Mouse (Mus musculus) brown adipose tissue, adult 24 weeks (tissue): ENCODE measurements around the gene Acot9. TPM values are rescaled to one million over a fixed set of nuclear protein-coding genes. Genes with fewer than 3 reads are reported as not detected.
A peak's percentile ranks its signal among the peaks of the same experiment; 100 is the strongest.

Source experiments
- H3K27ac ChIP-seq: fragments of 200-500 bp; replicated peaks from 2 replicates; pipeline ENCODE4 v1.5.1; 2012; ENCODE audit warnings: low read depth, mild to moderate bottlenecking, low read length
- H3K4me1 ChIP-seq: fragments of 200-500 bp; 2 replicates; pipeline ENCODE4 v1.6.1; 2012; ENCODE audit warnings: low read length, mixed read lengths; ENCODE audit not compliant: control insufficient read depth, insufficient read depth, insufficient read length
- H3K4me3 ChIP-seq: fragments of 200-500 bp; 2 replicates; pipeline ENCODE4 v1.5.1; 2012; ENCODE audit warnings: low read depth, mild to moderate bottlenecking, low read length, moderate library complexity; ENCODE audit not compliant: insufficient read depth
- polyA plus RNA-seq: library from polyadenylated mRNA; stranded (reverse); fragments of >200 nt; gene quantifications from 2 replicates; pipeline ENCODE4 v1.2.4, GENCODE M21; 2012; ENCODE audit not compliant: missing spikeins, insufficient read depth, insufficient read length

Acot9 gene
- polyA plus RNA-seq = 68.1 and 81.0 TPM in 2 replicates

- H3K4me3 ChIP-seq = peak within 1 kb of the TSS; percentile 99
- peak within 1 kb of the TSS; percentile 100 for H3K27ac ChIP-seq
- peaks cover 3% of the 10 kb centered on the region for H3K4me1 ChIP-seq
Observed at GRCm38 (mm10) chrX:155262235-155262914, at the start of gene Acot9. Acot9 (plus strand) TSS chrX:155262443.

DNA sequence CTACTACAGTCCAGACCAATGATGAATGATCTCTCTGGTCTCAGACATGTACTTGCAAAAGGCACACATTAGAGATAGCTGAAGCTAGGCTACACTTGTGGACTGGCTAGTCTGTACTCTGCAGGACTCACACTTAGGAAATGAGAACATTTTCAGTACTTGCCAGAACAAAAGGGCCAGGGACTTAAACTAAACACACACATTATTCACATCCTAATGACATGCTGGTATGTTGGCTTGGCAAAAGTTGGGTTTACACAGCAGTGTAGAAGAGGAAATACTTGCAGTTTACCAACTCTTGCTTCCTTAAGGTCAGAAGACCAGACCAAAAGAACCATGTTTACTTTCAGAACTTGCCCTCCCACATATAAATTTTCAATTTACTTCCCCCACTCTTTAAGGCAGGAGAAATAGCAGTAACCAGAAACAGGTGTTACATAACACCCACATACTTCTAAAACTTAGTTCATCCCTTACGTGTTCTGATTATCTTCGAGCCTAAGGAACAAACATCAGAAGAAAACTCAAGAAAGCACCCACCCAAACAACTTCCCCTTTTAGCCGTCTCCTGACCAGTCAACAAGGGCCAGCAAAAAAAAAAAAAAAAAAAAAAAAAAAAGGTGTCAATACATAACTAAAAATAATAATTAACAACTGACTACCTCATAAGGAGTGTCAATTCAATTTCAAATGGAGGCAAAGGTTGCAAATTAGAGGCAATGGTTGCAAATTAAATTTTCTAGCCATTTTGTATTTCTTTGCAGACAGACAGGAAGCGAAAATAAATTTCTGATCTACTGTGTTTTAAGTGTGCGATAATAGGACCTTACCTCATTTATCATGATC lies 47.7 kb upstream of the Acot9 start:
- 0 out of 2 replicates have a peak overlapping the region, but pooled peaks have one; percentile 28 for H3K27ac ChIP-seq
- peak overlapping the region; percentile 44 for H3K4me3 ChIP-seq
- no peaks in the 10 kb centered on the region for H3K4me1 ChIP-seq

DNA sequence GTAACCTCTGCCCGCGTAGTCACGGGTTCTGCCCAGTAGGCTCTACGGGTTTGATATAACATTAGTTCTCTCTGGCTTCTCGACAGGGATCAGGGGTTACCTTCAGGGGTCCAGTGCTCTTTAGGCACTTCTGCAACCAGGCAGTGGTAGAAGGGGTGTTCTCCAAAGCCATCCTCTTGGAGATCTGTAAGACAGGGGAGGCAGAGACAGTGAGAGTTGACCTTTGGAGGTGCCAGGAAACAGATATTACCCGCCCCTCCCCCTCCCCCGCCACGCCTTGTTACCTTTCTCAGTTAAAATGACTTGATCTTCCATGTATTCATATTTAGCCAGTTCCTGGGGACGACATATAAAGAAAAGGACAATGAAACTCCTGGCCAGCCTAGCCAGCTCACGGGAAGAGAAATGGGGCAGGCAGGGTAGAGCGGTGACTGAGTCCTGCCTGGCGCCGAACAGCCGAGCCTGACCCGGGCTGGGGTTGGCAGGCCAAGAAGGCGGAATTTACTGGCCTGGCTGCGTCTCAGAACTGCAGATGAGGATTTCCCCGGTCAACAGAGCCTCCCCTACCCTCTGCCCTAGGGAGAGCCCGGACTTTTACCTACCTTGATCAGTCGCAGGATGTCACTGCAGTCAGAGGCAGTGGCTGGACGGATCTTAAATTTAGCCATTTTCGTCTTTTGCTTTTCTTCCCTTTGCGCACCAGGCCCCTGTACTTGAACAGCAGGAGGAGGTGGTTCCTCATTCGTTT lies 46.6 kb upstream of the Acot9 start:
- H3K4me1 ChIP-seq = no peaks in the 10 kb centered on the region
- peak overlapping the region; percentile 90 for H3K4me3 ChIP-seq
- peak overlapping the region; percentile 96 for H3K27ac ChIP-seq

DNA sequence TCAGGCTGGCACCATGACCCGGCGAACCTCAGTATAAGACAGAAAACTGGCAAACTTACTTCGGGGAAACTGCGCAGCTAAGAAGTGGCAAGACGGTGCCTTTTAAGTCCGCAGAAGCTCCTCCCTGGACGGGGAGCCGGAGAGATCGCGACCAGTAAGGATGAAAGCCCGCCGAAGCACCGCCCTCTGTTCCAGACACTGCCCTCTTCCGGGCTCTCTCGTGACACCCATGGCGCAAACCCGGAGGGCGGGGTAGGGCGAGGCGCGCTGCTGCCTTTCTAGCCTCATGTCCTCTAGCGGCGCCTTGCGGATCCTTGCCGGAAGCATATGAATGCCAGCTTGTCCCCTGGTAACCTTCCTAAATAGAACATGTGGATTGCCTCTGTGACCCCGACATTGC lies 46.0 kb upstream of the Acot9 start, which contains the start of gene Sat1:
TSS of gene Sat1 (minus strand) at position 179 of the 400 bp plus-strand sequence.
- Histone ChIP-seq H3K4me3 (peak within 1 kb of the TSS; percentile 90), H3K4me1 (no peaks in the 10 kb centered on the region), H3K27ac (peak within 1 kb of the TSS; percentile 96)

DNA sequence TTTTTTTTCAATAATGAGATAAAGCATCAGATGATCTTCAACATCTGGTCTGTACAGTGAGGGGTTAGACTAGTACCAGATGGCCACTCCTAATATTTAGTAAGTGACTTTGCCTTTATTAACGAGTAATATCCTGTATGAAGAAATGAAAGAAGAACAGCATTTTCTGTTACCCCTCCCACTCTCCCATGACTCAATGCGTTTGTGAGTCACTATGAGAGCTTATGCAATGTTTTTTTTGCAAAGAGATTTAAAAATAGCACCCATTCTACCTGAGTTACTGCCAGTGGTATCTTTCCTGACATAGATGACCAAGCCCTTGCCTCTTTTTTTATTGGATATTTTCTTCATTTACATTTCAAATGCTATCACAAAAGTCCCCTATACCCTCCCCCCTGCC lies 44.0 kb upstream of the Acot9 start:
- no peaks in the 10 kb centered on the region for H3K4me1 ChIP-seq
- no peak overlapping the region for H3K4me3 ChIP-seq
- no peak overlapping the region for H3K27ac ChIP-seq

- no peak overlapping the region for H3K4me3 ChIP-seq
- no peak overlapping the region for H3K27ac ChIP-seq
- no peaks in the 10 kb centered on the region for H3K4me1 ChIP-seq
Observed at GRCm38 (mm10) chrX:155256856-155257255, 5.4 kb upstream of the Acot9 start.

GRCm38 (mm10) chrX:155262915-155263252 lies 641 bp downstream of the Acot9 start:
- Histone ChIP-seq H3K4me1 (peaks cover 3% of the 10 kb centered on the region), H3K4me3 (peak overlapping the region; percentile 99), H3K27ac (peak overlapping the region; percentile 100)

- no peak overlapping the region for H3K4me3 ChIP-seq
- no peaks in the 10 kb centered on the region for H3K4me1 ChIP-seq
- no peak overlapping the region for H3K27ac ChIP-seq
Observed at GRCm38 (mm10) chrX:155278483-155278882, 16.2 kb downstream of the Acot9 start.

- H3K4me3 ChIP-seq = no peak overlapping the region
- no peak overlapping the region for H3K27ac ChIP-seq
- H3K4me1 ChIP-seq = no peaks in the 10 kb centered on the region
Observed at GRCm38 (mm10) chrX:155280427-155281044, 18.3 kb downstream of the Acot9 start.

- H3K27ac ChIP-seq = no peak overlapping the region
- no peaks in the 10 kb centered on the region for H3K4me1 ChIP-seq
- H3K4me3 ChIP-seq = no peak overlapping the region
Observed at GRCm38 (mm10) chrX:155306390-155306789, 44.1 kb downstream of the Acot9 start.

DNA sequence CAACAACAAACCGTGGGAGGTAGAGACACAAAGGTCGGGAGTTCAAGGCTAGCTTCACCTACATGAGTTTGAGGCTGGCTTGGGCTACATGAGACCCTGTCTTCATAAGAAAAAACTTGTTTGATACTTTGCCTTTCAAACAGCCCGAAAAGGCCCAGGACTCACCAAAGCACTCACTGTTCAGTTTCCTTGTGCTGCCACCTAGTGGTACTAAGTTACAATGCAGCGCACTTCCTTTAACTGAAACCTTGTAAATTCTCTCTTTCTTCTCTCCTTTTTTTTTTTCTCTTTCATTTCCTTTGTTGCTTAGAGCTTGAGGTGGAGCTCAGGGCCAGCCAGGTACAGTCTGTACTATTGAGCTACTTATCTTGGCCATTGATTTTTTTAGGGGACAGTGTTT lies 55.8 kb downstream of the Acot9 start:
- Histone ChIP-seq H3K27ac (no peak overlapping the region), H3K4me3 (no peak overlapping the region), H3K4me1 (no peaks in the 10 kb centered on the region)

- Histone ChIP-seq H3K4me3 (peak overlapping the region; percentile 72), H3K4me1 (no peaks in the 10 kb centered on the region), H3K27ac (no peak overlapping the region)
Observed at GRCm38 (mm10) chrX:155337567-155337904, 75.3 kb downstream of the Acot9 start.

DNA sequence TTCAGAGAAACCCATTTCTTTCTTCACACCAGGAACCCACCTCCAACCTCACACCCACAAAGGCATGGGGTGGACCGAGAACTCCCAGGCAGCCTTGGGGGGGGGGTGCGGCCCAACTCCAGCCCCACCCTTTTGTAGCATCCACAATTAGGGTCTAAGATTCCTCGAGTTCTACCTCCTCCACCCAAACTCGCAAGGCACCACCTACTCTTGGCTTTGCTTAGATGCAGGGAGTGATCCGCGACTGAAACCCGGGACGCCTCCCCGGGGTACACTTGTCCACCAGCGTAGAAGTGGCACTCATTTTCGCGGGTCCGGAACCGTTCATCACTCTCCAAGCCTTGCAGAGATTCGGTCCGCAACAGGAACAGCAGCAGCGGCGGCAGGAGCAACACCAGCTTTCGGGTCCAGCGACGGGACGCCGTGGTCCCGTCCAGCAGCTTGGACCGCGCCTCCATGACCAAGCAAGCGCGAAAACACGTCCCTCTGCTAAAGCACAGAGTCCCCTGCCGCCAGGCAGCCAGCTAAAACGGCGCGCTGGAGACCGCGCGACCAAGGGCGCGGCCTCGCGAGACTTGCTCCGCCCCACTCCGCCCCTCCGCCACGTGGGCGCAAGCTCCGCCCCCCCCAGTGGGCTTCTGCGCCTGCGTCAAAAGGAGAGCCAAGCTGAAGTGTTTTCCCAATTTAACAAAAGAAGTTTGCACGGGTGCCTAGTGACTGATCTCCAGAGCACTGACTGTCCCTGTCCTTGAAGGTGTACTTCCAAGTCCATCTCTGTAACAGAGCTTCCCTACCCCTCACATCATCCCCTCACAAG lies 75.9 kb downstream of the Acot9 start:
- no peaks in the 10 kb centered on the region for H3K4me1 ChIP-seq
- H3K27ac ChIP-seq = no peak overlapping the region
- peak overlapping the region; percentile 72 for H3K4me3 ChIP-seq

DNA sequence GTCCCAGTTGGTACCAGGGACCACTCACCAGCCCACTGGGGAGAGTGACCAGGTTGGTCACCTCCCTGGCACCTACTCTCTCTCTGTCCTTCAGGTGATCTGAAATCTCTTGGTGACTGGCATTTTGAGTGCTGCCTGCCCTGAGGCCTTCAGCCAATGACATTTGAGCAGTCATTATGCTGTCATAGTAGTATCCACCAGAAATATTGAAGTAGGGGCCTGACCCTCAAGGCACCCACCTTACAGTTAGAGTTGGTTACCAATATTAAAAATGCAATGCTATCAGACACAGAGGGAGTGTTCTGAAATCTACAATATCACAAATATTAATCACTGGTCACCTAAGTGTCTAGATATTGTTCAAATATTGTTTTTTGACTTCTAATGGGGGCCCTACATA lies 78.4 kb downstream of the Acot9 start, which contains the start of gene Prdx4:
TSS of gene Prdx4 (minus strand) at position 101 of the 400 bp plus-strand sequence.
- no peak within 1 kb of the TSS for H3K4me3 ChIP-seq
- no peaks in the 10 kb centered on the region for H3K4me1 ChIP-seq
- no peak within 1 kb of the TSS for H3K27ac ChIP-seq
